Mouse (Mus musculus): ENCODE data around the gene Igsf11.

The Igsf11 gene

GRCm38 (mm10) chr16:38940805-38941204 is 48.3 kb downstream of the Igsf11 start:
- DNase-seq (ENCODE audit: low spot score), result no peak

- no peak for DNase-seq (ENCODE audit: low spot score)
Observed at GRCm38 (mm10) chr16:38941275-38941674, 48.8 kb downstream of the Igsf11 start.

- DNase-seq (ENCODE audit: low spot score), result no peak
Observed at GRCm38 (mm10) chr16:38943706-38944550, 51.5 kb downstream of the Igsf11 start.

GRCm38 (mm10) chr16:38945111-38945510 is 52.6 kb downstream of the Igsf11 start:
- DNase-seq (ENCODE audit: low spot score), result no peak

- no peak for DNase-seq (ENCODE audit: low spot score)
Observed at GRCm38 (mm10) chr16:38945581-38945981, 53.1 kb downstream of the Igsf11 start.

- DNase-seq (ENCODE audit: low spot score), result no peak
Observed at GRCm38 (mm10) chr16:38946453-38946852, 54.0 kb downstream of the Igsf11 start.

GRCm38 (mm10) chr16:38947141-38947879 is 54.8 kb downstream of the Igsf11 start:
- no peak for DNase-seq (ENCODE audit: low spot score)

GRCm38 (mm10) chr16:38948441-38948840 is 56.0 kb downstream of the Igsf11 start:
- no peak for DNase-seq (ENCODE audit: low spot score)

- DNase-seq (ENCODE audit: low spot score), result no peak
Observed at GRCm38 (mm10) chr16:38952881-38953280, 60.4 kb downstream of the Igsf11 start.

- no peak for DNase-seq (ENCODE audit: low spot score)
Observed at GRCm38 (mm10) chr16:38953821-38954220, 61.4 kb downstream of the Igsf11 start.

GRCm38 (mm10) chr16:38954501-38955288 is 62.2 kb downstream of the Igsf11 start:
- DNase-seq (ENCODE audit: low spot score), result no peak

- no peak for DNase-seq (ENCODE audit: low spot score)
Observed at GRCm38 (mm10) chr16:38955296-38955695, 62.8 kb downstream of the Igsf11 start.

- DNase-seq (ENCODE audit: low spot score), result no peak
Observed at GRCm38 (mm10) chr16:38958801-38959200, 66.3 kb downstream of the Igsf11 start.

- no peak for DNase-seq (ENCODE audit: low spot score)
Observed at GRCm38 (mm10) chr16:38960550-38960949, 68.1 kb downstream of the Igsf11 start.

GRCm38 (mm10) chr16:38961865-38962264 is 69.4 kb downstream of the Igsf11 start:
- DNase-seq (ENCODE audit: low spot score), result no peak

- no peak for DNase-seq (ENCODE audit: low spot score)
Observed at GRCm38 (mm10) chr16:38962695-38963094, 70.2 kb downstream of the Igsf11 start.

GRCm38 (mm10) chr16:38967026-38967425 is 74.6 kb downstream of the Igsf11 start:
- no peak for DNase-seq (ENCODE audit: low spot score)

GRCm38 (mm10) chr16:38976151-38976550 is 83.7 kb downstream of the Igsf11 start:
- no peak for DNase-seq (ENCODE audit: low spot score)

GRCm38 (mm10) chr16:38978546-38978945 is 86.1 kb downstream of the Igsf11 start:
- DNase-seq (ENCODE audit: low spot score), result no peak

GRCm38 (mm10) chr16:38980546-38980945 is 88.1 kb downstream of the Igsf11 start:
- DNase-seq (ENCODE audit: low spot score), result no peak

GRCm38 (mm10) chr16:38982051-38982450 is 89.6 kb downstream of the Igsf11 start:
- no peak for DNase-seq (ENCODE audit: low spot score)

- DNase-seq (ENCODE audit: low spot score), result no peak
Observed at GRCm38 (mm10) chr16:38982508-38983236, 90.2 kb downstream of the Igsf11 start.

Data from T-cell, adult 2 months (primary cell).